Mouse (Mus musculus) olfactory bulb, adult 2 months (tissue): ENCODE data around the gene Ddi2.

Experiments used
- CTCF ChIP-seq: fragments of 200-500 bp; IDR thresholded peaks from 2 replicates; pipeline ENCODE4 v1.5.1; 2012; ENCODE audit warnings: low read depth, mild to moderate bottlenecking, low read length, moderate library complexity; ENCODE audit not compliant: insufficient read depth
- POLR2A ChIP-seq: fragments of 200-500 bp; IDR thresholded peaks from 2 replicates; pipeline ENCODE4 v1.6.1; 2012; ENCODE audit warnings: mild to moderate bottlenecking, low read depth, low read length, moderate library complexity; ENCODE audit not compliant: insufficient read depth

GRCm38 (mm10) chr4:141713598-141714142 is 9.5 kb downstream of the Ddi2 start:
- TF ChIP-seq POLR2A (no peak), CTCF (no peak)
